Mouse (Mus musculus) myocyte (in vitro differentiated cells): Measurements from ENCODE around the gene Gpsm1. TPM values are rescaled to one million over a fixed set of nuclear protein-coding genes. Genes with fewer than 3 reads are reported as not detected.

Experiments used
- H3K27me3 ChIP-seq: one replicate; pipeline ENCODE4 v1.6.1; 2011; ENCODE audit not compliant: control insufficient read depth, insufficient read depth, insufficient read length
- H3K36me3 ChIP-seq: one replicate; pipeline ENCODE4 v1.6.1; 2011; ENCODE audit not compliant: control insufficient read depth, insufficient read depth
- H3K4me2 ChIP-seq: one replicate; pipeline ENCODE4 v1.6.1; 2011; ENCODE audit warnings: low read depth, control low read depth
- H3K4me3 ChIP-seq: one replicate; pipeline ENCODE4 v1.5.1; 2011; ENCODE audit warnings: mild to moderate bottlenecking, control low read depth, moderate library complexity
- H3K79me2 ChIP-seq: one replicate; pipeline ENCODE4 v1.6.1; 2011; ENCODE audit not compliant: control insufficient read depth, insufficient read depth
- H3ac ChIP-seq: one replicate; pipeline ENCODE4 v1.6.1; 2011; ENCODE audit not compliant: control insufficient read depth, insufficient read length
- CEBPB ChIP-seq: IDR thresholded peaks from 2 replicates; pipeline ENCODE4 v1.6.1; 2011; ENCODE audit warnings: mild to moderate bottlenecking, moderate library complexity; ENCODE audit not compliant: poor library complexity, insufficient read depth, severe bottlenecking
- E2F4 ChIP-seq: IDR thresholded peaks from one replicate; pipeline ENCODE4 v1.6.1; 2011; ENCODE audit warnings: mild to moderate bottlenecking, control low read depth, moderate library complexity; ENCODE audit not compliant: insufficient read depth
- MAX ChIP-seq: IDR thresholded peaks from one replicate; pipeline ENCODE4 v1.6.1; 2011; ENCODE audit warnings: low read depth, mild to moderate bottlenecking, control low read depth
- MYOD1 ChIP-seq, 3 experiments: IDR thresholded peaks; one replicate each; pipeline ENCODE4 v1.6.1; 2011; ENCODE audit warnings: control low read depth in 2 of 3, low read depth in 2 of 3, mild to moderate bottlenecking in 2 of 3, moderate library complexity in 1 of 3; ENCODE audit not compliant: insufficient read length in 2 of 3, control insufficient read depth in 1 of 3
- MYOG ChIP-seq, 3 experiments: IDR thresholded peaks; one replicate each; pipeline ENCODE4 v1.6.1; 2011; ENCODE audit warnings: control low read depth in 2 of 3, low read depth in 2 of 3, mild to moderate bottlenecking in 2 of 3; ENCODE audit not compliant: insufficient read length in 2 of 3, control insufficient read depth in 1 of 3, insufficient read depth in 1 of 3
- POLR2A ChIP-seq: IDR thresholded peaks from one replicate; pipeline ENCODE4 v1.6.1; 2011; ENCODE audit warnings: low read depth, mild to moderate bottlenecking, control low read depth, moderate library complexity; ENCODE audit not compliant: insufficient read length
- POLR2AphosphoS2 ChIP-seq: IDR thresholded peaks from one replicate; pipeline ENCODE4 v1.6.1; 2011; ENCODE audit warnings: low read depth, control low read depth; ENCODE audit not compliant: insufficient read length
- REST ChIP-seq: IDR thresholded peaks from one replicate; pipeline ENCODE4 v1.6.1; 2011; ENCODE audit warnings: mild to moderate bottlenecking, control low read depth, moderate library complexity; ENCODE audit not compliant: insufficient read depth, insufficient read length
- SRF ChIP-seq: IDR thresholded peaks from one replicate; pipeline ENCODE4 v1.6.1; 2011; ENCODE audit warnings: low read depth; ENCODE audit not compliant: control insufficient read depth, insufficient read length
- TCF12 ChIP-seq: IDR thresholded peaks from one replicate; pipeline ENCODE4 v1.6.1; 2011; ENCODE audit warnings: mild to moderate bottlenecking, control low read depth; ENCODE audit not compliant: poor library complexity, insufficient read depth, severe bottlenecking
- TCF3 ChIP-seq: IDR thresholded peaks from one replicate; pipeline ENCODE4 v1.6.1; 2011; ENCODE audit warnings: low read depth, control low read depth; ENCODE audit not compliant: insufficient read length
- USF1 ChIP-seq: IDR thresholded peaks from one replicate; pipeline ENCODE4 v1.6.1; 2011; ENCODE audit warnings: low read depth, mild to moderate bottlenecking, control low read depth, moderate library complexity
- polyA plus RNA-seq: library from polyadenylated mRNA; unstranded; fragments of >200 nt; fragmentation: generic; extraction: Trizol; gene quantifications from one replicate; pipeline ENCODE4 v1.2.1, GENCODE M21; 2012; ENCODE audit warnings: missing spikeins

Gpsm1 gene
- polyA plus RNA-seq, 1 experiment: 11.7 TPM

DNA sequence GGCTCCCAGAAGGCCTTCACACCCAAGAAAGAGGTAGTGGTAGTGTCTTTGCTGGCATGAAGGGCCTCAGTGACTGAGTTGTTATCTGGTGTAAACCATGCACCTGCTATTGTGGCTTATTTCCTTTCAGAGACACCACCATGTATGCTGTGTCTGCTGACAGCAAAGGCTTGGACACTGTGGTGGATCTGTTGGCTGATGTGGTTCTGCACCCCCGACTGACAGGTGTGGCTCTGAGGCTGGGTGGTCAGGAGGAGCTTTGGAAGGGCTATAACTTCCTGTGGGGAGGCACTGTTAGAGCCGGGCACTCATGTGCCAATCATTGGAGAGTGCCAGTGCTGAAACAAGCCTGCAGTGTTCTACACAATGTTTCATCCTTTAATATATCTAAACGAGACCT lies 75.6 kb downstream of the Gpsm1 start:
- no peak overlapping the region for H3ac ChIP-seq
- H3K4me2 ChIP-seq: peak overlapping the region; percentile 88
- H3K4me3 ChIP-seq: peak overlapping the region; percentile 96
- H3K27me3 ChIP-seq: no peaks in the 10 kb centered on the region
- peaks cover 56% of the 10 kb centered on the region for H3K36me3 ChIP-seq
- peaks cover 33% of the 10 kb centered on the region for H3K79me2 ChIP-seq
- TF ChIP-seq USF1 (no peak), E2F4 (no peak), MYOG (IDR thresholded peaks at IDR 0.05; ENCODE audit: control insufficient read depth in 1 of 3, insufficient read depth in 1 of 3, insufficient read length in 2 of 3, low read depth in 2 of 3) (peak in 1 of 3 experiments; percentile 61), TCF12 (no peak), REST (no peak), POLR2AphosphoS2 (no peak), MYOD1 (IDR thresholded peaks at IDR 0.05; ENCODE audit: control insufficient read depth in 1 of 3, insufficient read length in 2 of 3, low read depth in 2 of 3) (peak in 1 of 3 experiments; percentile 75), POLR2A (no peak), SRF (no peak), MAX (no peak), CEBPB (no peak), TCF3 (no peak)

DNA sequence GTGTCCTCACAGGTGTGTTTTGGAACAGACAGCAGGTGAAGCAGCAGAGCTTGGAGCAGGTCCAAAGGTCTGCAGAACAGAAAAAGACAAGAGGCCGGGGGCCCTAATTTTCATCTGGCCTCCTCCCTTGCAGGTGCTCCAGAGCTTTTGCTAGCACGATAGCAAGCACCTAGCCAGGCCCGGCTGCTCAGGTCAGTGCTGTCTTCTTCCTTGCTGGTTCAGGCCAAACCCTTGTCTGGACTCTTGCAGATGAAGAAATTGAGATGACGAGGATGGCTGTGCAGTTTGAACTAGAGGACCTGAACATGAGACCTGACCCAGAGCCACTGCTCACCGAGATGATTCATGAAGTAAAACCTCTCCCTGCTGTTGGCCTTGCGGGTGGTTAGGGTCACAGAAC lies 76.3 kb downstream of the Gpsm1 start:
- Histone ChIP-seq H3K4me2 (no peak overlapping the region), H3K4me3 (no peak overlapping the region), H3K27me3 (no peaks in the 10 kb centered on the region), H3K36me3 (peaks cover 57% of the 10 kb centered on the region), H3ac (no peak overlapping the region), H3K79me2 (peaks cover 33% of the 10 kb centered on the region)
- TF ChIP-seq TCF3 (no peak), POLR2A (no peak), POLR2AphosphoS2 (no peak), REST (no peak), SRF (no peak), MAX (no peak), USF1 (no peak), CEBPB (no peak), MYOG (IDR thresholded peaks at IDR 0.05; ENCODE audit: control insufficient read depth in 1 of 3, insufficient read depth in 1 of 3, insufficient read length in 2 of 3, low read depth in 2 of 3) (no peak), MYOD1 (IDR thresholded peaks at IDR 0.05; ENCODE audit: control insufficient read depth in 1 of 3, insufficient read length in 2 of 3, low read depth in 2 of 3) (no peak), E2F4 (no peak)

Other genes starting within 250 kb of the Gpsm1 start
- gene Nacc2, start 192.3 kb upstream of the Gpsm1 start, polyA plus RNA-seq: 15.0 TPM
- gene Lhx3, start 107.2 kb upstream of the Gpsm1 start, polyA plus RNA-seq: not detected
- gene Qsox2, start 78.0 kb upstream of the Gpsm1 start, polyA plus RNA-seq: 13.7 TPM
- 0.01 TPM for gene Ccdc187, start 21.0 kb upstream of the Gpsm1 start, polyA plus RNA-seq
- gene Dnlz, start 36.6 kb downstream of the Gpsm1 start, polyA plus RNA-seq: 28.4 TPM
- 0.84 TPM for gene Card9, start 45.4 kb downstream of the Gpsm1 start, polyA plus RNA-seq
- gene Snapc4, start 65.1 kb downstream of the Gpsm1 start, polyA plus RNA-seq: 11.0 TPM
- gene Entr1, start 73.8 kb downstream of the Gpsm1 start, polyA plus RNA-seq: 50.8 TPM
- 111 TPM for gene Pmpca, start 73.8 kb downstream of the Gpsm1 start, polyA plus RNA-seq
- gene Inpp5e, start 93.7 kb downstream of the Gpsm1 start, polyA plus RNA-seq: 9.3 TPM
- gene Sec16a, start 129.7 kb downstream of the Gpsm1 start, polyA plus RNA-seq: 31.4 TPM
- gene Notch1, start 201.1 kb downstream of the Gpsm1 start, polyA plus RNA-seq: 16.3 TPM